Mouse (Mus musculus) gastrocnemius, adult 8-10 months (tissue): ENCODE results near the gene Zfp367. TPM values are rescaled to one million over a fixed set of nuclear protein-coding genes. Genes with fewer than 3 reads are reported as not detected.

Experiments
- DNase-seq, 2 experiments: peaks; one replicate each; pipeline ENCODE4 v3.0.0; 2022; ENCODE audit warnings: low spot score in 2 of 2
- total RNA-seq, 4 experiments: library from RNA; stranded (reverse); gene quantifications; 2 replicates each; pipeline ENCODE4 v1.2.4; 2022

Gene Zfp367
- total RNA-seq, 4 experiments from 2014 or later = 22.1 to 37.1 (median 31.9) TPM

DNA sequence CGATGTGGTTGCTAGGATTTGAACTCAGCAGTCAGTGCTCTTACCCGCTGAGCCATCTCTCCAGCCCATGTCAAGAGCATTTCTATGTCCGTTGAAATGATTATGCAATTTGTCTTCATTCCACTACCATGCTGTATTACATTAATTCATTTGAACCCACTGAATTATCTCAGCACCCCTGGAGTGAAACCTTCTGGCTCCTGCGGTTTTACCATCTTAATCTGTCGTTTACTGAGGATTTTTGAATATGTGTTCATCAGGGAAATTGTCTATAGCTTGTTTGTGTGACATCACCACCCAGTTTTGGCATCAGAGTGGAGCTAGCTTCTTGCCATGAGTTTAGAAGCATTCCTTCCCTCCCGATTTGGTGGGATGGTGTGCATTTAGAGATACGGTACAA, 62.0 kb downstream of the Zfp367 start:
- DNase-seq = no peak

DNA sequence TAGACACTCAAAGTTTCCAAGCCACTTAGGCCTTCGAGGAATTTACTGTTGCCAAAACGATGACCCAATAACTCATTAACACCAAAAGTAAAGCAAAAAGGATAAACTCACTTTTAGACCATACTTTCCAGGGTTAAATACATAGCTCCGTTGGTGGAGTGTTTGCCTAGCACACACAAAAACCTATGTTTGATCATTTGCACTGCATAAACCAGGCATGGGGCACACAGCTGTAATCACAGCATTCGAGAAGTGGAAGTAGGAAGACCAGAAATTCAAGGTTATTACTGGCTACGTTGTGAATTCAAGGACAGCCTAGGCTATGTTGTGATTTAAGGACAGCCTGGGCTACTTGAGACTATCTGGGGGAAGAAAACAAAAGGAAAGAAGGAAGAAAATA, 62.7 kb downstream of the Zfp367 start:
- no peak for DNase-seq

DNA sequence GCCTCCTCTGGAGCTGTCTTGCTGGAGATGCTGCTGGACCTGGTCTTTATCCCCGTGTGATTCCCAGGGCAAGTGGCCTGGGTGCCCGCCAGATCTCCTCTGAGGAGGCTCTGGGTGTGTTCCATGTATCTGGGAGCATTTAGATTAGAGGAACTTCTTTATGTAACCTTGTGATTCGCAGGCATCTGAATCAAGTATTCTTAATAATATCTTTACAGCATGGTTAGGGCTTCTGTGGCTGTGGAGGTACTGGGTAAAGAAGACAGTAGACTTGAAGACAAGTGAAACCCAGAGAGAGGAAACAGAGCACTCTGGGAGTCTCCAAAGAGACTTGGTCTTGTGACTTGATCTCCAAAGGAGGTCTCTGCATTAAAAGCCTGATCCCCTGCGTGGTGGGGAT, 63.9 kb downstream of the Zfp367 start, which contains the start of gene Hsd17b3:
Gene Hsd17b3, minus strand, starts transcription at position 101 of the 400 bp plus-strand sequence.
- DNase-seq = no peak

DNA sequence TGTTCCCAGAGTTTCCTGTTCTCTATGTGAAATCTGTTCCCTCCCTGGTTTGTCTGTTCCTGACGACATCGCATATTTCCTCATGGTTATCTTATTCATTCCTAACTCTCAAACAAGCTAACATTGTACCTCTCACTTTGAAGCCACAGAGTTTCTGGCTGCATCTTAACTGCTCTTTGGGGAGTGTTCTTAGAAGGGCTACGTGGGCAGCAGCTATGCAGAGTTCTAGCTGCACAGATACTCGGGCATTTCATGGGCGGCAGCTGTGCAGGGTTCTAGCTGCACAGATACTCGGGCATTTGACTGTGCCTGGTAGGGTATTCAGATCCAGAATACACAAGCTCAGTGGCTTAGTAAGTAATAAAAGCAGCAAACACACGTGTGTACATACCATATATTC, 64.9 kb downstream of the Zfp367 start:
- DNase-seq = no peak

DNA sequence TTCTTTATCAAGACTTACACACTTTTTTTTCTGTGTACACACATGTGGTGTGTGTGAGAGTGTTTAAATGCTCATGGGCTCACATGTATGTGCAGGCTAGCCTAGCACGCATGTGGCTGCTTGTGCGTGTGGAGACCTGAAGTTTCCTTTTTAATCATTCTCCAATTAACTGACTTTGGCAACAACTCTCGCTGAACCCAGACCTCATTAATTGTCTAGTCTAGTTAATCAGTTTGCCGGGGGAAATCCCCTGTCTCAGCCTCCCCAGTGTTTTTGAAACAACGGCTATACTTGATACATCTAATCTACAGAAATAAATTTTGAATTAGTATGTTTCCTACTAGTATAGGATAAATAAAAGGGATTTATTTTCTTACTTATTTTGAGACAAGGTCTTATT, 67.0 kb downstream of the Zfp367 start:
- no peak for DNase-seq

DNA sequence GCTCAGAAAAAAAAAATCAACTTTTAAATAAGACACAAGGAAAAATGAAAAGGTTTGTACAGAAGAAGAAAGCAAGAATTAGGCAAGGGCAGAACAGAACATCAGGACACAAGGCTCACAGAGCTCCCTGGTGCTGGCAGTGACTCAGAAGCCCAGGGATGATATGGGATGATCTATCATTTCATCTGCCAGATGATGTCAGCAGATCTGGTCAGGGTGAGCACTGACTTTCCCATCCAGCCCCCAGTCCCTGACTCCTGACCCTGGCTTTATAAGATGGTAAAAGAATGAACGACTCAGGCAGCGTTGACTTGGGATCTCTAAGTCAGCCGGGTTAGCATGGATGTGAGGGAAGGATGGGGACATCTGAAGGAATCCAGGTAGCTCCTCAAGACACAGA, 69.7 kb downstream of the Zfp367 start:
- no peak for DNase-seq

Other genes starting within 250 kb of the Zfp367 start
- gene Hsd17b3, start 64.0 kb downstream of the Zfp367 start, total RNA-seq = not detected
- gene Slc35d2, start 23.8 kb downstream of the Zfp367 start, total RNA-seq = 1 to 10 TPM in 1 of 4 experiments, under 1 TPM in 3; 0.32 to 1.2 (median 0.69) TPM
- gene Habp4, start 8.6 kb upstream of the Zfp367 start, total RNA-seq = 10 to 100 TPM; 24.1 to 26.5 (median 25.0) TPM
- gene Cdc14b, start 122.1 kb upstream of the Zfp367 start, total RNA-seq = 1 to 10 TPM; 6.7 to 9.1 (median 7.8) TPM
- 10 to 100 TPM; 49.4 to 59.4 (median 50.8) TPM for gene Aaed1, start 159.5 kb upstream of the Zfp367 start, total RNA-seq
- gene Ctsl, start 217.7 kb upstream of the Zfp367 start, total RNA-seq = 100 to 1,000 TPM; 113 to 163 (median 129) TPM